Mouse (Mus musculus) liver, adult 2 months (tissue): ENCODE measurements at regions not wholly inside any gene's neighbourhood (a gene's known extent, or its start where the extent isn't known, plus 50 kb on each side); places are given as distances from the start of the nearest gene placed in this dataset.
A peak's percentile ranks its signal among the peaks of the same experiment; 100 is the strongest.

Experiments used
- DNase-seq: peaks from one replicate; pipeline ENCODE4 v3.0.0-alpha.2; 2011; ENCODE audit warnings: low read depth, low spot score; ENCODE audit errors: extremely low read depth
- H3K27ac ChIP-seq: fragments of 200-500 bp; replicated peaks from 2 replicates; pipeline ENCODE4 v1.5.1; 2012; ENCODE audit warnings: low read depth, mild to moderate bottlenecking, control low read depth, inconsistent platforms, low read length; ENCODE audit not compliant: insufficient read depth
- H3K27me3 ChIP-seq: fragments of 200-500 bp; 2 replicates; pipeline ENCODE4 v1.6.1; 2012; ENCODE audit warnings: mild to moderate bottlenecking, moderate library complexity, low read length, inconsistent platforms; ENCODE audit not compliant: control insufficient read depth, insufficient read depth
- H3K36me3 ChIP-seq: fragments of 200-500 bp; 2 replicates; pipeline ENCODE4 v1.6.1; 2012; ENCODE audit warnings: low read length, inconsistent platforms; ENCODE audit not compliant: control insufficient read depth, insufficient read depth
- H3K4me1 ChIP-seq: fragments of 200-500 bp; 2 replicates; pipeline ENCODE4 v1.6.1; 2011; ENCODE audit warnings: low read length; ENCODE audit not compliant: control insufficient read depth, insufficient read depth
- H3K4me3 ChIP-seq: fragments of 200-500 bp; 2 replicates; pipeline ENCODE4 v1.5.1; 2011; ENCODE audit warnings: low read depth, mild to moderate bottlenecking, control low read depth, low read length, moderate library complexity; ENCODE audit not compliant: insufficient read depth
- H3K79me2 ChIP-seq: fragments of 200-500 bp; 2 replicates; pipeline ENCODE4 v1.6.1; 2012; ENCODE audit warnings: inconsistent platforms, mild to moderate bottlenecking, low read length, moderate library complexity; ENCODE audit not compliant: control insufficient read depth, insufficient read depth
- H3K9ac ChIP-seq: fragments of 200-500 bp; 2 replicates; pipeline ENCODE4 v1.6.1; 2012; ENCODE audit warnings: low read depth, mild to moderate bottlenecking, control low read depth, inconsistent platforms, low read length
- CTCF ChIP-seq: fragments of 200-500 bp; IDR thresholded peaks from 2 replicates; pipeline ENCODE4 v1.5.1; 2011; ENCODE audit warnings: low read depth, low read length, control low read depth
- POLR2A ChIP-seq: fragments of 200-500 bp; IDR thresholded peaks from 2 replicates; pipeline ENCODE4 v1.6.1; 2011; ENCODE audit warnings: low read length, control low read depth; ENCODE audit not compliant: insufficient read depth; ENCODE audit errors: extremely low read depth
- WGBS: fragments of 180-500 bp; shearing (Covaris S2); methylation state at CpG from one replicate; pipeline ENCODE4 v1.1.7; 2018; 5-methylcytosine and 5-hydroxymethylcytosine counted together

DNA sequence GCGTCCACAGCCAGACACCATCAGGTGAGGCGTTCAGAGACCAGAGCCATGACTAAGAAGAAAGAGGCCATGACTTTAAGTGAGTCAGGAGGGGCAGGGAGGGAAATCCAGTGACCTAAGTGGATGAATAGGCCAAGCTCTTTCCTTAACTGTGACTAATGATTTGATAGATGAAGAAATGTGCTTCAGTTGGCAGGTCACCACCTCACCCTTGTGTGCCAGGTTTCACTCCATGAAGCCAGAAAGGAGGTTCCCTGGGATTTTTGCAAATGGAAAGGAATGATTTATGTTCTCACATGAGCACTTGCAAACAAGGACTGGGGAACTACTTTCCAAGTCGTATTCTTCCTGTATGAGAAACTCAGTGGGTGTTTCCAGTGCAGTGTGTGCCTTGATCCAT is 923.0 kb downstream of the Slc22a22 start:
- Histone ChIP-seq H3K4me1 (no peaks in the 10 kb centered on the region), H3K27ac (no peak overlapping the region), H3K36me3 (no peaks in the 10 kb centered on the region), H3K27me3 (no peaks in the 10 kb centered on the region), H3K9ac (no peak overlapping the region), H3K79me2 (no peaks in the 10 kb centered on the region), H3K4me3 (no peak overlapping the region)
- TF ChIP-seq CTCF (no peak), POLR2A (no peak)
- DNase-seq, result no peak
- 75% methylated on average over 3 of the region's 3 CpGs for WGBS

DNA sequence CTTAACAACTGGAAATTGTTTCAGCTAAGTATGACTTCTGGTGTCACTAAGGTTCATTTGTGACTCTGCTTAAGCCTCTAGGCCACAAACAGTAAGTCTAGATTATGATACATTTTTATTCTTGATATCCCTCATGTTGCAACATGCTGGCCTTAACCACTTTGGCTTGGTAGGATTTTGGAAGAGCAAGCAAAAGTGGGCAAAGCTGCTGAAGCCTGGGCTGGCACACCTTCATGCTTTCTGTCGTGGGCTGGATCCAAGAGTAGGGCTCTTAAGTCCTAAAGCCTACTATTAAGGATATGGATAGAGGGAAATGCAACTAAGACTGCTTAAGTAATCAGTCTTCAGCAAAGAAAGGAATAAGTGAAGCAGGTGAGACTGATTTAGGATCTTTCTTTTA is 923.6 kb downstream of the Slc22a22 start:
- Histone ChIP-seq H3K27ac (no peak overlapping the region), H3K4me1 (no peaks in the 10 kb centered on the region), H3K79me2 (no peaks in the 10 kb centered on the region), H3K36me3 (no peaks in the 10 kb centered on the region), H3K4me3 (no peak overlapping the region), H3K9ac (no peak overlapping the region), H3K27me3 (no peaks in the 10 kb centered on the region)
- TF ChIP-seq POLR2A, result no peak
- TF ChIP-seq CTCF, result no peak
- no peak for DNase-seq
- WGBS, result 63% methylated on average over 1 of the region's 1 CpGs

DNA sequence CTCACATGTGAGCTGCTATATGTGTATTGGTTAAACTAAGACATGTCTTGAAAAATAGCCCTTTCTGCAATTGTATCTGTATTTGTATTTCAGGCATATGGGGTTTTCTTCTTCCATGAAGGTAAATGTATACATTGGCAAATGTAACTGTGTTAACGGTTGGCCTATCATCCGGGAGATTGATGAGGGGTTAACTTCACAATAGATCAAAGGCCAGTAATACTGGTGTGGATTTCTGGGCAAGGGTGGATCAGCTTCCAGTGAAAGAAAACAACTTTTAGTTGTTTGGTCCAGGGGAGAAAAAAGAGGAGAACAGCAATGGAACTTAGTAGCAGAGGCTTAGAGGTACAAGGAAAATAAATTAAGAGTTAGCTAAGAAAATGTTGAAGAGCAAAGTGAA is 945.9 kb downstream of the Slc22a22 start:
- WGBS, result 40% methylated on average over 2 of the region's 2 CpGs
- no peaks in the 10 kb centered on the region for H3K4me1 ChIP-seq
- no peak overlapping the region for H3K9ac ChIP-seq
- H3K4me3 ChIP-seq, result no peak overlapping the region
- DNase-seq, result no peak
- H3K36me3 ChIP-seq, result no peaks in the 10 kb centered on the region
- no peaks in the 10 kb centered on the region for H3K27me3 ChIP-seq
- no peak for TF ChIP-seq POLR2A
- TF ChIP-seq CTCF, result no peak
- H3K27ac ChIP-seq, result no peak overlapping the region
- H3K79me2 ChIP-seq, result no peaks in the 10 kb centered on the region

DNA sequence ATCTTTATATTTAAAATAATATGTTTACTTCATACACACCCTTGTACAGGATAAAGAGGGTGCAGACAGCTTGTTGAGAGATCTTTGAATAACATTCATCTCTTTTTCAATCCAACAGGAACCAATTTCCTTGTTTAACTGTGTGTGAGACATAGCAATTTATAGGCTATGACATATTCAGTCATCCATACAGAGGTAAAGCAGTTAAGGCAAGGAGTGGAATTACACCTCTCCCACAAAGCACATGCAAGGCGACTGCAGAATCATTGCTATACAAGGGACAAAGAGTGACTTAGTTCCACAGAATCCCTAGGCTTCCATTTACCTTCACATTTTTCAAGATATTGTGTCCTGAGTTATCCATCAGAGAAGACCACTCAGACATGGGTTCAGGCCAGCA is 959.0 kb downstream of the Slc22a22 start:
- Histone ChIP-seq H3K36me3 (no peaks in the 10 kb centered on the region), H3K4me3 (no peak overlapping the region), H3K4me1 (no peaks in the 10 kb centered on the region), H3K79me2 (no peaks in the 10 kb centered on the region), H3K27me3 (no peaks in the 10 kb centered on the region), H3K27ac (no peak overlapping the region), H3K9ac (no peak overlapping the region)
- no peak for TF ChIP-seq CTCF
- TF ChIP-seq POLR2A, result no peak
- DNase-seq, result no peak
- 96% methylated on average over 1 of the region's 1 CpGs for WGBS

DNA sequence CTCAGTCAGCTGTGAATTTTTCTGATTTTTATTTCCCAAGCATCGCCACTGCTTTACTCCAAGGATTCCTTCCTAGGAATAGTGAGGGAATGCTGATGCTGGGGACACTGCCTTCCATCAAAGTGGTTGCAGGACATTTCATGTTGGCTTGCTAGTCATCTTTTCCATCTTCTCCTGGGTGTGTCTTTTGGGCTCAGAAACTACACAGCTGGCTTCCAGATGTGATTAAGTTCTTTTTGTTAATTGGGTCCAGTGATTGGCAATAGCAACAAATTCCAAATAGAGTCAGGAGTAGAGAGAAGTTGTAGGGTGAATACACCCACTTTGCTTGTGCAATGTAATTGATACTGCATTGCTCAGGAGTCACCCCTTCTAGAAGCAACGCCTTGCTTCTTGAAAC is 961.3 kb downstream of the Slc22a22 start:
- H3K79me2 ChIP-seq, result no peaks in the 10 kb centered on the region
- H3K36me3 ChIP-seq, result no peaks in the 10 kb centered on the region
- H3K27ac ChIP-seq, result no peak overlapping the region
- H3K4me3 ChIP-seq, result no peak overlapping the region
- H3K27me3 ChIP-seq, result no peaks in the 10 kb centered on the region
- H3K9ac ChIP-seq, result no peak overlapping the region
- DNase-seq, result no peak
- no peak for TF ChIP-seq POLR2A
- TF ChIP-seq CTCF, result no peak
- no peaks in the 10 kb centered on the region for H3K4me1 ChIP-seq
- 82% methylated on average over 2 of the region's 2 CpGs for WGBS

DNA sequence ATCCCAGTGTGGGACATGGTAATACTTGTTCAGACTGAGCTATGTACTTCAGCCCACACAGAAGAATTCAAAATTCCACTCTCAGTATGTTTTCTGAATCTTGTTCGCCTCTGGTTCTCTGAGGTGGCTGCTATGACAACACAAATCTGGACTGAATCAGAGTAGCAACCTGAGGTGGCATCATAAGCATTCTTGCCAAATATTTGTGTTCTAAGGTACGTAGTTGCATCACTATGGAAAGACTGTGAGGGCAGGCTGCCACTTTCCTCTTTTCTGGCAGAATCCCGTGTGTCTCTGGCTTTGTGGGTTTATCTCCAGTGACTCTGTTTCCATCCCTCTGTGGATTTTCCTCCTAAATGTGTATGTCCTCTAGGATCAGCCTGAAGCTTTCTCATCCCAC is 978.7 kb downstream of the Slc22a22 start:
- no peaks in the 10 kb centered on the region for H3K79me2 ChIP-seq
- H3K27me3 ChIP-seq, result no peaks in the 10 kb centered on the region
- TF ChIP-seq POLR2A (no peak), CTCF (no peak)
- H3K36me3 ChIP-seq, result no peaks in the 10 kb centered on the region
- H3K9ac ChIP-seq, result no peak overlapping the region
- H3K4me3 ChIP-seq, result no peak overlapping the region
- DNase-seq, result peak; percentile 38
- no peak overlapping the region for H3K27ac ChIP-seq
- H3K4me1 ChIP-seq, result no peaks in the 10 kb centered on the region
- WGBS, result 27% methylated on average over 3 of the region's 3 CpGs
